Mouse (Mus musculus) testis, adult 2 months (tissue): ENCODE measurements around the gene Rad9b.

Experiments
- CTCF ChIP-seq: fragments of 200-500 bp; IDR thresholded peaks from 2 replicates; pipeline ENCODE4 v1.5.1; 2012; ENCODE audit warnings: low read depth, mild to moderate bottlenecking, inconsistent platforms, low read length, moderate library complexity; ENCODE audit not compliant: control insufficient read depth, insufficient read depth, insufficient replicate concordance
- POLR2A ChIP-seq: fragments of 200-500 bp; IDR thresholded peaks from 2 replicates; pipeline ENCODE4 v1.6.1; 2012; ENCODE audit warnings: low read depth, mild to moderate bottlenecking, inconsistent platforms, low read length, moderate library complexity; ENCODE audit not compliant: control insufficient read depth

GRCm38 (mm10) chr5:122311692-122312091 lies 42.3 kb downstream of the Rad9b start:
- TF ChIP-seq POLR2A (no peak), CTCF (no peak)
